Mouse (Mus musculus): ENCODE data around the gene Gm13420. TPM values are rescaled to one million over a fixed set of nuclear protein-coding genes. Genes with fewer than 3 reads are reported as not detected.

Gene Gm13420
- total and polyA plus RNA-seq, 2 experiments from 2014 or later, result not detected

DNA sequence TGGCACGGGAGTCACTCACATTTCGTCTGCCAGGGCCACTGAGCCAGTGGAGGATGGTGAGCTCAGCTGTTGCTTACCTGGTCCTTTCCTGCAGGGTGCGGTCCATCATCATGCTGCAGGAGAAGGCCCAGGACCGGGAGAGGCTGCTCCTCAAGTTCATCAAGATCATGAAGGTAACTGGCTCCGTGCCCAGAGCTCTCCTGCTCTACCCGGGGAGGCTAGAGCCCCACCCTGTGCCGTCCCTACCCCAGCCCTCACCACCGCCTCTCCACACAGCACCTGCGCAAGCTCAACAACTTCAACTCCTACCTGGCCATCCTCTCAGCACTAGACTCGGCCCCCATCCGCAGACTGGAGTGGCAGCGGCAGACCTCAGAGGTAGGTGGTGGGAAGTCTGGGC, 15.8 kb downstream of the Gm13420 start:
- Histone ChIP-seq H3K9ac (replicated peaks; ENCODE audit: low read depth, low read length) (no peak overlapping the region), H3K9me3 (replicated peaks; ENCODE audit: control insufficient read depth, low read length) (no peaks in the 10 kb centered on the region), H3K4me1 (ENCODE audit: control insufficient read depth, insufficient read depth) (peaks cover 7% of the 10 kb centered on the region; the same call in 1 of the 2 replicates), H3K27ac (ENCODE audit: low read depth) (no peak overlapping the region), H3K36me3 (replicated peaks; ENCODE audit: control insufficient read depth, insufficient read depth, low read length) (peaks cover 83% of the 10 kb centered on the region), H3K4me3 (ENCODE audit: low read depth, low read length) (no peak overlapping the region), H3K4me2 (ENCODE audit: low read depth, low read length) (no peak overlapping the region), H3K27me3 (ENCODE audit: control insufficient read depth, insufficient read depth, low read length) (no peaks in the 10 kb centered on the region)
- ATAC-seq (ENCODE audit: insufficient read depth, low read depth) (no peak), DNase-seq (ENCODE audit: low spot score) (no peak)
- 78% methylated on average over 12 of the region's 12 CpGs for WGBS
- TF ChIP-seq EP300 (IDR thresholded peaks at IDR 0.05; ENCODE audit: low read depth) (no peak), CTCF (IDR thresholded peaks at IDR 0.05; ENCODE audit: low read depth) (no peak)

DNA sequence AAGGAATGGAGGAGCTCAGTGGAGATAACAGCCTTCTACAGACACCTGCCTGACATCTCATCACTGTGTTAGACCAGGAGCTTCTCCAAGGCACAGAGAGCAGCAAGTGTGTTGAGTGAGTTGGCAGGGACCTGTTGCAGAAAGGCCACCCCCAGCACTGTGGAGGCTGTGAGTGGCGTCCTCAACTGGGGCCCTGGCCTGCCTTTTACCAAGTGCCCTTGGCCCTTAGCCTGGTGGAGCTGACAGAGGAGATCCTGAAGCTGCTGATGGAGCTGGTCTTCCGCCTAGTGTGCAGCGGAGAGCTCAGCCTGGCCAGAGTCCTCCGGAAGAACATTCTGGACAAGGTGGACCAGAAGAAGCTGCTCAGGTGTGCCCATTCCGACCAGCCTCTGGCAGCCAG, 18.1 kb downstream of the Gm13420 start:
- 94% methylated on average over 5 of the region's 5 CpGs for WGBS
- peaks cover 7% of the 10 kb centered on the region; the same call in 1 of the 2 replicates for H3K4me1 ChIP-seq (ENCODE audit: control insufficient read depth, insufficient read depth)
- H3K9ac ChIP-seq (replicated peaks; ENCODE audit: low read depth, low read length), result no peak overlapping the region
- no peak overlapping the region for H3K4me2 ChIP-seq (ENCODE audit: low read depth, low read length)
- ATAC-seq (ENCODE audit: insufficient read depth, low read depth), result no peak
- peaks cover 77% of the 10 kb centered on the region for H3K36me3 ChIP-seq (replicated peaks; ENCODE audit: control insufficient read depth, insufficient read depth, low read length)
- TF ChIP-seq CTCF (IDR thresholded peaks at IDR 0.05; ENCODE audit: low read depth), result no peak
- no peak for TF ChIP-seq EP300 (IDR thresholded peaks at IDR 0.05; ENCODE audit: low read depth)
- no peak for DNase-seq (ENCODE audit: low spot score)
- H3K27me3 ChIP-seq (ENCODE audit: control insufficient read depth, insufficient read depth, low read length), result no peaks in the 10 kb centered on the region
- no peak overlapping the region for H3K27ac ChIP-seq (ENCODE audit: low read depth)
- no peaks in the 10 kb centered on the region for H3K9me3 ChIP-seq (replicated peaks; ENCODE audit: control insufficient read depth, low read length)
- H3K4me3 ChIP-seq (ENCODE audit: low read depth, low read length), result no peak overlapping the region

DNA sequence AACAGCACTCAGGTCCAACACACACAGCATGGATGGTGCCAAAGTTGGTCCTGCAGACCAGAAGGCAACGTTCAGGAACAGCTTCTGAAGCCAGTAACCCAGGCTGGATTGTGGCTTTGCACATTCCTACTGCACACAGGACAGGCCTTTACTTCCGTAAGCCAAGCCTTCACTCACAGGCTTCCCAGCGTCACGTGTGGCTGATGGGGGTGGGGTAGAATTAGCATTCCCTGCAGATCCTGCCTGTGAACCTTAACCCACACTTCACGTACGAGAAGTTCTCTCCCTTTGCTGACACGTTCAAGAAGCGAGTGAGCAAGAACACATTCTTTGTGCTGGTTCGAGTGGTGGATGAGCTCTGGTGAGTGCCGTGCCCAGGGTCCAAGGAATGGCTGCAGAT, 18.9 kb downstream of the Gm13420 start:
- H3K27ac ChIP-seq (ENCODE audit: low read depth), result no peak overlapping the region
- no peak overlapping the region for H3K4me2 ChIP-seq (ENCODE audit: low read depth, low read length)
- H3K27me3 ChIP-seq (ENCODE audit: control insufficient read depth, insufficient read depth, low read length), result no peaks in the 10 kb centered on the region
- no peaks in the 10 kb centered on the region for H3K9me3 ChIP-seq (replicated peaks; ENCODE audit: control insufficient read depth, low read length)
- H3K9ac ChIP-seq (replicated peaks; ENCODE audit: low read depth, low read length), result no peak overlapping the region
- peaks cover 72% of the 10 kb centered on the region for H3K36me3 ChIP-seq (replicated peaks; ENCODE audit: control insufficient read depth, insufficient read depth, low read length)
- ATAC-seq (ENCODE audit: insufficient read depth, low read depth), result no peak
- TF ChIP-seq EP300 (IDR thresholded peaks at IDR 0.05; ENCODE audit: low read depth), result no peak
- TF ChIP-seq CTCF (IDR thresholded peaks at IDR 0.05; ENCODE audit: low read depth), result no peak
- H3K4me3 ChIP-seq (ENCODE audit: low read depth, low read length), result no peak overlapping the region
- H3K4me1 ChIP-seq (ENCODE audit: control insufficient read depth, insufficient read depth), result peaks cover 7% of the 10 kb centered on the region; the same call in 1 of the 2 replicates
- 88% methylated on average over 10 of the region's 10 CpGs for WGBS
- no peak for DNase-seq (ENCODE audit: low spot score)

DNA sequence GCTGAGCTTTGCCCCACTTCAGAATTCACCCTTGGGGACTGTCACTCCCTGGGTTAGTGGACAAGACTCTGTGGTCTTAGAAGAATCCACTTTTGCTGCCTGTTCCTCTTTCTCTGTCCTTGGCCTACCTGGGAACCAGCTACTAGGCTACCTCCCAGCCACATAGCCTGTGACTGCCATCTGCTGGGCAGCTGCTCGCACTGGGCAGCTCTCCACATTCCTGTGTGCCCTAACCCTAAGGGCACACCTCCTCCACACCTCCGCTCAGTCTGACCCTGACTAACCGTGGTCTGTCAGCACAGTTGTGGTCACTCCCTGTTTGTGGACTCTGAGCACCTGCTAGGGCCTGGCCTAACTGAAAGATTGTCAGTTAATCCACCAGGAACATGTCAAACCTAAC, 19.9 kb downstream of the Gm13420 start:
- Histone ChIP-seq H3K9me3 (replicated peaks; ENCODE audit: control insufficient read depth, low read length) (no peaks in the 10 kb centered on the region), H3K4me2 (ENCODE audit: low read depth, low read length) (no peak overlapping the region), H3K27me3 (ENCODE audit: control insufficient read depth, insufficient read depth, low read length) (no peaks in the 10 kb centered on the region), H3K27ac (ENCODE audit: low read depth) (no peak overlapping the region), H3K36me3 (replicated peaks; ENCODE audit: control insufficient read depth, insufficient read depth, low read length) (peaks cover 68% of the 10 kb centered on the region), H3K9ac (replicated peaks; ENCODE audit: low read depth, low read length) (no peak overlapping the region), H3K4me3 (ENCODE audit: low read depth, low read length) (no peak overlapping the region), H3K4me1 (ENCODE audit: control insufficient read depth, insufficient read depth) (no peaks in the 10 kb centered on the region)
- ATAC-seq (ENCODE audit: insufficient read depth, low read depth), result no peak
- 55% methylated on average over 3 of the region's 3 CpGs for WGBS
- DNase-seq (ENCODE audit: low spot score), result no peak
- TF ChIP-seq CTCF (IDR thresholded peaks at IDR 0.05; ENCODE audit: low read depth) (peak; percentile 63), EP300 (IDR thresholded peaks at IDR 0.05; ENCODE audit: low read depth) (no peak)

DNA sequence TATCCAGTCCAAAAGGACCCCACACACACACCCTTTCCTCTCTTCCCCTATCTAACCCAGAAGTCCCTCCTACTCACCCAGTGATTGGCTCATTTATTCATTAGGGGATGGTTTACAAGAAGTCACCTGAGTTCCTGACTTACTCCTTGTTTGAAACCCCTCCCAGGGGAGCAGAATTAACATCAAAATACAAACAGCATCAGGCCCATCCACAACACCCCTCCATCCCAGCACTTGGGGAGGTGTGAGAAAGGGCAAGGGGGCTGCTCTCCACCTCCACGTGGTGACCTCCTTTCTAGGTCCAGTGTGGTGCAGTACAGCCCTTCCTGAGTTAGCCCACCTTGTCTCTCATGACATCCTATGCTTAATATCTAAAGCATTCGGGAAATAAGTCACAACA, 22.0 kb downstream of the Gm13420 start:
- H3K9ac ChIP-seq (replicated peaks; ENCODE audit: low read depth, low read length), result no peak overlapping the region
- no peak overlapping the region for H3K4me2 ChIP-seq (ENCODE audit: low read depth, low read length)
- no peaks in the 10 kb centered on the region for H3K9me3 ChIP-seq (replicated peaks; ENCODE audit: control insufficient read depth, low read length)
- no peak overlapping the region for H3K27ac ChIP-seq (ENCODE audit: low read depth)
- TF ChIP-seq EP300 (IDR thresholded peaks at IDR 0.05; ENCODE audit: low read depth), result no peak
- TF ChIP-seq CTCF (IDR thresholded peaks at IDR 0.05; ENCODE audit: low read depth), result no peak
- H3K27me3 ChIP-seq (ENCODE audit: control insufficient read depth, insufficient read depth, low read length), result no peaks in the 10 kb centered on the region
- no peaks in the 10 kb centered on the region for H3K4me1 ChIP-seq (ENCODE audit: control insufficient read depth, insufficient read depth)
- ATAC-seq (ENCODE audit: insufficient read depth, low read depth) (no peak), DNase-seq (ENCODE audit: low spot score) (no peak)
- H3K4me3 ChIP-seq (ENCODE audit: low read depth, low read length), result no peak overlapping the region
- H3K36me3 ChIP-seq (replicated peaks; ENCODE audit: control insufficient read depth, insufficient read depth, low read length), result peaks cover 74% of the 10 kb centered on the region
- 50% methylated on average over 2 of the region's 2 CpGs for WGBS

DNA sequence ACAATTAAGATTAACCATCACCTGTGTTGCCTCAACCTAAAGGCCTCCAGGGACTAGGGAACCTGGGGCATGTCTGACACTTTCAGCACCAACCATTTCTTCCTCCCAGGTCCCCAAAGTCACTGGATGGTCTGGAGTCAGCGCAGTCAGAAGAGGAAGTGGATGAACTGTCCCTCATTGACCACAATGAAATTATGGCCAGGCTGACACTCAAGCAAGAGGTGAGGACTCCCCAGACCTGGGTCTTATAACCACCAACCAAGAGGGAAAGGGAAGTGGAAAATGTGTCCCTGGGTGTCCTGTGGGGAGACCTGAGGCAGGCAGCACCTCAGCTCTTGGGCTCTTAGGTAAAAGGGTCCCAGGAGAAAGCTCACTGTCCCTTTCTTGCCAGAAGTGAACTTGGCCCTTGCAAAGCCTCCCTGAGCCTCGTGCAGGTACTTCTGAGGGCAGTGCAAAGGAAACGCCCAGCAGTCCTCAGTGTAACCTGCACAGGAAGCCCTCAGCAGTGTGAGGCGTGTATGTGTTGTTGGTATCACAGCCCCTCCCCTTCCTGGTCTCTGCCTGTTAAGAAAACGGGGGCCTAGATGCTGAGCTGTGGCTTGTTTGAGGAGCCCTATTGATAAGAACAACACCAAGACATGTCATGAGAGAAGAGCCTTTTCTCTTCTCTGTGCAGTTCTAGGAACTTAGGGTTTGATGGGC, 26.7 kb downstream of the Gm13420 start:
- TF ChIP-seq EP300 (IDR thresholded peaks at IDR 0.05; ENCODE audit: low read depth) (no peak), CTCF (IDR thresholded peaks at IDR 0.05; ENCODE audit: low read depth) (no peak)
- Histone ChIP-seq H3K36me3 (replicated peaks; ENCODE audit: control insufficient read depth, insufficient read depth, low read length) (peaks cover 83% of the 10 kb centered on the region), H3K4me2 (ENCODE audit: low read depth, low read length) (no peak overlapping the region), H3K27ac (ENCODE audit: low read depth) (no peak overlapping the region), H3K9me3 (replicated peaks; ENCODE audit: control insufficient read depth, low read length) (no peaks in the 10 kb centered on the region), H3K4me1 (ENCODE audit: control insufficient read depth, insufficient read depth) (no peaks in the 10 kb centered on the region), H3K4me3 (ENCODE audit: low read depth, low read length) (no peak overlapping the region), H3K27me3 (ENCODE audit: control insufficient read depth, insufficient read depth, low read length) (no peaks in the 10 kb centered on the region), H3K9ac (replicated peaks; ENCODE audit: low read depth, low read length) (no peak overlapping the region)
- ATAC-seq (ENCODE audit: insufficient read depth, low read depth) (no peak), DNase-seq (ENCODE audit: low spot score) (no peak)
- WGBS, result 58% methylated on average over 5 of the region's 5 CpGs

Data from heart, postnatal 0 days (tissue).